Mouse (Mus musculus): ENCODE measurements at regions not wholly inside any gene's neighbourhood (a gene's known extent, or its start where the extent isn't known, plus 50 kb on each side); places are given as distances from the start of the nearest gene placed in this dataset.
A peak's percentile ranks its signal among the peaks of the same experiment; 100 is the strongest.

GRCm38 (mm10) chr12:70714281-70714679, 111.0 kb upstream of the Frmd6 start:
- no peak for DNase-seq (ENCODE audit: low read depth)

GRCm38 (mm10) chr12:70715836-70716235, 109.5 kb upstream of the Frmd6 start:
- peak; percentile 12 for DNase-seq (ENCODE audit: low read depth)

- no peak for DNase-seq (ENCODE audit: low read depth)
Observed at GRCm38 (mm10) chr12:70718602-70719001, 106.7 kb upstream of the Frmd6 start.

GRCm38 (mm10) chr12:70719255-70719654, 106.1 kb upstream of the Frmd6 start:
- DNase-seq (ENCODE audit: low read depth), result no peak

GRCm38 (mm10) chr12:70720178-70720894, 105.0 kb upstream of the Frmd6 start:
- DNase-seq (ENCODE audit: low read depth), result peak; percentile 46

GRCm38 (mm10) chr12:70725326-70725725, 100.0 kb upstream of the Frmd6 start:
- no peak for DNase-seq (ENCODE audit: low read depth)

GRCm38 (mm10) chr12:70727496-70728259, 97.6 kb upstream of the Frmd6 start:
- no peak for DNase-seq (ENCODE audit: low read depth)

- no peak for DNase-seq (ENCODE audit: low read depth)
Observed at GRCm38 (mm10) chr12:70728407-70728806, 96.9 kb upstream of the Frmd6 start.

- no peak for DNase-seq (ENCODE audit: low read depth)
Observed at GRCm38 (mm10) chr12:70729961-70730360, 95.4 kb upstream of the Frmd6 start.

GRCm38 (mm10) chr12:70731498-70731897, 93.8 kb upstream of the Frmd6 start:
- no peak for DNase-seq (ENCODE audit: low read depth)

GRCm38 (mm10) chr12:70732591-70732990, 92.7 kb upstream of the Frmd6 start:
- peak; percentile 23 for DNase-seq (ENCODE audit: low read depth)

- no peak for DNase-seq (ENCODE audit: low read depth)
Observed at GRCm38 (mm10) chr12:70738554-70738953, 86.8 kb upstream of the Frmd6 start.

GRCm38 (mm10) chr12:70739316-70739715, 86.0 kb upstream of the Frmd6 start:
- no peak for DNase-seq (ENCODE audit: low read depth)

- no peak for DNase-seq (ENCODE audit: low read depth)
Observed at GRCm38 (mm10) chr12:70739766-70740165, 85.5 kb upstream of the Frmd6 start.

- DNase-seq (ENCODE audit: low read depth), result no peak
Observed at GRCm38 (mm10) chr12:70742836-70743235, 82.5 kb upstream of the Frmd6 start.

GRCm38 (mm10) chr12:70745681-70746080, 79.6 kb upstream of the Frmd6 start:
- DNase-seq (ENCODE audit: low read depth), result no peak

GRCm38 (mm10) chr12:70749651-70750050, 75.7 kb upstream of the Frmd6 start:
- no peak for DNase-seq (ENCODE audit: low read depth)

GRCm38 (mm10) chr12:70750651-70751578, 74.4 kb upstream of the Frmd6 start:
- no peak for DNase-seq (ENCODE audit: low read depth)

GRCm38 (mm10) chr12:70752266-70752910, 72.9 kb upstream of the Frmd6 start:
- DNase-seq (ENCODE audit: low read depth), result no peak

- no peak for DNase-seq (ENCODE audit: low read depth)
Observed at GRCm38 (mm10) chr12:70752911-70753290, 72.4 kb upstream of the Frmd6 start.

GRCm38 (mm10) chr12:70753458-70753857, 71.9 kb upstream of the Frmd6 start:
- no peak for DNase-seq (ENCODE audit: low read depth)

- no peak for DNase-seq (ENCODE audit: low read depth)
Observed at GRCm38 (mm10) chr12:70758080-70758479, 67.2 kb upstream of the Frmd6 start.
